Mouse (Mus musculus) liver, embryonic 15.5 days (tissue): ENCODE measurements at regions not wholly inside any gene's neighbourhood (a gene's known extent, or its start where the extent isn't known, plus 50 kb on each side); places are given as distances from the start of the nearest gene placed in this dataset.

ENCODE experiments used
- ATAC-seq: fragments of 200-750 bp; cut with Nextera tagmentation; 2 replicates; pipeline ENCODE4 v1.8.0; 2017; ENCODE audit warnings: moderate number of reproducible peaks, mild to moderate bottlenecking, moderate library complexity; ENCODE audit not compliant: insufficient read depth
- H3K27ac ChIP-seq: fragments of 300-500 bp; sonication (generic); replicated peaks from 2 replicates; pipeline ENCODE4 v1.5.1; 2015; ENCODE audit warnings: mild to moderate bottlenecking, inconsistent platforms
- H3K27me3 ChIP-seq: fragments of 300-500 bp; sonication (generic); 2 replicates; pipeline ENCODE4 v1.6.1; 2015; ENCODE audit warnings: mild to moderate bottlenecking, inconsistent platforms
- H3K36me3 ChIP-seq: fragments of 300-500 bp; sonication (generic); replicated peaks from 2 replicates; pipeline ENCODE4 v1.6.1; 2015; ENCODE audit warnings: moderate library complexity, mild to moderate bottlenecking, inconsistent platforms
- H3K4me1 ChIP-seq: fragments of 300-500 bp; sonication (generic); replicated peaks from 2 replicates; pipeline ENCODE4 v1.6.1; 2015; ENCODE audit warnings: inconsistent platforms
- H3K4me2 ChIP-seq: fragments of 300-500 bp; sonication (generic); 2 replicates; pipeline ENCODE4 v1.6.1; 2015; ENCODE audit warnings: moderate library complexity, mild to moderate bottlenecking, inconsistent platforms
- H3K4me3 ChIP-seq: fragments of 300-500 bp; sonication (generic); replicated peaks from 2 replicates; pipeline ENCODE4 v1.5.1; 2015; ENCODE audit warnings: mild to moderate bottlenecking, inconsistent platforms
- H3K9ac ChIP-seq: fragments of 300-500 bp; sonication (generic); 2 replicates; pipeline ENCODE4 v1.6.1; 2015; ENCODE audit warnings: moderate library complexity, mild to moderate bottlenecking, inconsistent platforms
- H3K9me3 ChIP-seq: fragments of 300-500 bp; sonication (generic); replicated peaks from 2 replicates; pipeline ENCODE4 v1.6.1; 2016; ENCODE audit warnings: inconsistent platforms
- WGBS: fragments of 180-500 bp; shearing (Covaris S2); methylation state at CpG from one replicate; pipeline ENCODE4 v1.1.7; 2015; ENCODE audit warnings: mixed read lengths; ENCODE audit not compliant: insufficient replicate concordance; 5-methylcytosine and 5-hydroxymethylcytosine counted together

GRCm38 (mm10) chr6:50808126-50808525, 153.9 kb upstream of the Npvf start:
- H3K36me3 ChIP-seq: no peaks in the 10 kb centered on the region
- 9% methylated on average over 4 of the region's 4 CpGs for WGBS
- ATAC-seq: no peak
- peaks cover 7% of the 10 kb centered on the region; the same call in 1 of the 2 replicates for H3K27me3 ChIP-seq
- no peak overlapping the region for H3K9ac ChIP-seq
- no peaks in the 10 kb centered on the region for H3K9me3 ChIP-seq
- no peaks in the 10 kb centered on the region for H3K4me1 ChIP-seq
- no peak overlapping the region for H3K4me3 ChIP-seq
- no peak overlapping the region for H3K4me2 ChIP-seq
- no peak overlapping the region for H3K27ac ChIP-seq

- Histone ChIP-seq H3K9me3 (no peaks in the 10 kb centered on the region), H3K9ac (no peak overlapping the region), H3K4me1 (no peaks in the 10 kb centered on the region), H3K4me2 (no peak overlapping the region), H3K4me3 (no peak overlapping the region), H3K36me3 (no peaks in the 10 kb centered on the region), H3K27ac (no peak overlapping the region), H3K27me3 (peaks cover 7% of the 10 kb centered on the region; the same call in 1 of the 2 replicates)
- 51% methylated on average over 24 of the region's 24 CpGs for WGBS
- no peak for ATAC-seq
These were observed 154.8 kb upstream of the Npvf start for GRCm38 (mm10) chr6:50808811-50809668.

GRCm38 (mm10) chr6:50809669-50809983, 155.4 kb upstream of the Npvf start:
- H3K4me3 ChIP-seq: no peak overlapping the region
- H3K27ac ChIP-seq: no peak overlapping the region
- no peaks in the 10 kb centered on the region for H3K36me3 ChIP-seq
- WGBS: 40% methylated on average over 4 of the region's 4 CpGs
- H3K4me1 ChIP-seq: no peaks in the 10 kb centered on the region
- no peak overlapping the region for H3K9ac ChIP-seq
- H3K4me2 ChIP-seq: no peak overlapping the region
- peaks cover 7% of the 10 kb centered on the region; the same call in 1 of the 2 replicates for H3K27me3 ChIP-seq
- H3K9me3 ChIP-seq: no peaks in the 10 kb centered on the region
- ATAC-seq: no peak

DNA sequence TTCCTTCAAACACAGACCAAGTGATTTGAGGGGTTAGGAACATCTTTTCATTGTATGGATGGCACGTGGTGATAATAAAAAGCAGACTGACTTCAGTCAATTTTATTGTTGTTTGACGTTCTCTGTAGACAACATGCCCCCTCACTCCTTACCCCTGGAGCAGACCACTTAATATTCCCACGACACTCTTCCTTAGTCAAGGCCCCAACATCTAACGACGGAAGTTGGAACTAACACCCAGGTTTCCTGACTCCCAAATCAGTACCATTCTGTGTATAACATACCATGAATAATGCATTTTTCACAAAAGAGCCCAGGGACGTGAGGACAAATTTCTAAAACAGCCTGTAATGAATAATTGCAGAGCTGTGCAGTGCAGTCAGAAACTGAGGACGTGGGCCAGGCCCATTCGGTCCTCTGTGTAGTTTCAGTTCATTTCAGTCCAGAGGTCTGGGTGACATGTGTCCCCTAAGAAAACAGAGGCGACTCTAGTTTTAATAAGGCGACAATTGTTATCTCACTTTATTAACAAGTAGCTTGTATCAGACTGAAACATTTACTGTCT, 160.8 kb upstream of the Npvf start:
- WGBS: 59% methylated on average over 10 of the region's 10 CpGs
- Histone ChIP-seq H3K4me1 (no peaks in the 10 kb centered on the region), H3K4me2 (no peak overlapping the region), H3K27ac (no peak overlapping the region), H3K36me3 (no peaks in the 10 kb centered on the region), H3K27me3 (no peaks in the 10 kb centered on the region), H3K9ac (no peak overlapping the region), H3K4me3 (no peak overlapping the region), H3K9me3 (no peaks in the 10 kb centered on the region)
- ATAC-seq: no peak

- 55% methylated on average over 8 of the region's 8 CpGs for WGBS
- no peak overlapping the region for H3K9ac ChIP-seq
- no peak overlapping the region for H3K4me3 ChIP-seq
- ATAC-seq: no peak
- no peaks in the 10 kb centered on the region for H3K9me3 ChIP-seq
- no peak overlapping the region for H3K27ac ChIP-seq
- no peak overlapping the region for H3K4me2 ChIP-seq
- peaks cover 4% of the 10 kb centered on the region for H3K27me3 ChIP-seq
- H3K4me1 ChIP-seq: no peaks in the 10 kb centered on the region
- H3K36me3 ChIP-seq: no peaks in the 10 kb centered on the region
These were observed 161.3 kb upstream of the Npvf start for GRCm38 (mm10) chr6:50815579-50815978.

- no peak overlapping the region for H3K9ac ChIP-seq
- 39% methylated on average over 10 of the region's 10 CpGs for WGBS
- no peaks in the 10 kb centered on the region for H3K36me3 ChIP-seq
- H3K4me2 ChIP-seq: no peak overlapping the region
- no peaks in the 10 kb centered on the region for H3K4me1 ChIP-seq
- H3K4me3 ChIP-seq: no peak overlapping the region
- H3K9me3 ChIP-seq: no peaks in the 10 kb centered on the region
- ATAC-seq: no peak
- no peak overlapping the region for H3K27ac ChIP-seq
- peaks cover 15% of the 10 kb centered on the region for H3K27me3 ChIP-seq
These were observed 163.2 kb upstream of the Npvf start for GRCm38 (mm10) chr6:50817430-50817829.

GRCm38 (mm10) chr6:50818433-50818832, 164.2 kb upstream of the Npvf start:
- H3K27me3 ChIP-seq: peaks cover 25% of the 10 kb centered on the region
- no peak overlapping the region for H3K4me2 ChIP-seq
- H3K4me3 ChIP-seq: no peak overlapping the region
- 68% methylated on average over 5 of the region's 5 CpGs for WGBS
- H3K27ac ChIP-seq: no peak overlapping the region
- H3K36me3 ChIP-seq: no peaks in the 10 kb centered on the region
- ATAC-seq: no peak
- 0 out of 2 replicates have a peak, but pooled peaks cover 2% of the 10 kb centered on the region for H3K4me1 ChIP-seq
- H3K9ac ChIP-seq: no peak overlapping the region
- H3K9me3 ChIP-seq: no peaks in the 10 kb centered on the region

DNA sequence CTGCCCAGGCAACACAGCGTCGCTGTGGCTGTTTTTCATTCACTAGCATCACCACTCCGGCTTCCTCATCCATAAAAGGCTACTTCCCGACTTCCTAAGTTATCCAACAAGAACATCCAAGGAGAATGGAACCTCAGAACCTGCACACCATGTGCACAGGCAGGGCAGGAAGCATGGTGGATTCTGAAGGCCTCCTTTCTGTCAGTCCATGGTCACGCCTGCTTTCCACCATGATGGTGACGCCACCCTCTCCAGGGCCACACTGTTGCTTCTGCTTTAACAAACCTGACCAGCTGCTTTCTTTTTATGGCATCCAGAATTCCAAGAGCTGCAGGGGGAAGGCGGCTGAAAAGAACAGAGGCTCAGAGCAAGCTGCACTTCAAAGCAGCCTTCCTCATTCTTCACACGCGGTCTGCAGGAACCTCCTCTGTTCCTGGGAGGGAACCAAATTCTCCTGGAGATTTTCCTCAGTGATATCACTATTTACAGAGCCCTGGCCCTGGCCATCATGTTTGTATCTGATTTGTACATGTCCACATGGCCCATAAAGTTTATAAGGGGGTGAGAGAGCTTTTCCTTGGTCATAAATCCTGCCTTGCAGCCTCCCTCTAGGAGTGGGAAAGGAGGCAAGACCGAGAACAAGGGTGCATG, 164.8 kb upstream of the Npvf start:
- no peak for ATAC-seq
- Histone ChIP-seq H3K4me2 (no peak overlapping the region), H3K4me1 (peaks cover 2% of the 10 kb centered on the region; the same call in 1 of the 2 replicates), H3K4me3 (no peak overlapping the region), H3K36me3 (no peaks in the 10 kb centered on the region), H3K27me3 (peaks cover 25% of the 10 kb centered on the region), H3K9me3 (no peaks in the 10 kb centered on the region), H3K27ac (no peak overlapping the region), H3K9ac (no peak overlapping the region)
- 49% methylated on average over 10 of the region's 10 CpGs for WGBS

GRCm38 (mm10) chr6:50821401-50822235, 167.4 kb upstream of the Npvf start:
- H3K27me3 ChIP-seq: peaks cover 25% of the 10 kb centered on the region
- H3K4me2 ChIP-seq: no peak overlapping the region
- no peaks in the 10 kb centered on the region for H3K36me3 ChIP-seq
- H3K9ac ChIP-seq: no peak overlapping the region
- 67% methylated on average over 12 of the region's 12 CpGs for WGBS
- no peak overlapping the region for H3K4me3 ChIP-seq
- H3K4me1 ChIP-seq: peaks cover 2% of the 10 kb centered on the region; the same call in 1 of the 2 replicates
- H3K9me3 ChIP-seq: no peaks in the 10 kb centered on the region
- no peak overlapping the region for H3K27ac ChIP-seq
- ATAC-seq: no peak

DNA sequence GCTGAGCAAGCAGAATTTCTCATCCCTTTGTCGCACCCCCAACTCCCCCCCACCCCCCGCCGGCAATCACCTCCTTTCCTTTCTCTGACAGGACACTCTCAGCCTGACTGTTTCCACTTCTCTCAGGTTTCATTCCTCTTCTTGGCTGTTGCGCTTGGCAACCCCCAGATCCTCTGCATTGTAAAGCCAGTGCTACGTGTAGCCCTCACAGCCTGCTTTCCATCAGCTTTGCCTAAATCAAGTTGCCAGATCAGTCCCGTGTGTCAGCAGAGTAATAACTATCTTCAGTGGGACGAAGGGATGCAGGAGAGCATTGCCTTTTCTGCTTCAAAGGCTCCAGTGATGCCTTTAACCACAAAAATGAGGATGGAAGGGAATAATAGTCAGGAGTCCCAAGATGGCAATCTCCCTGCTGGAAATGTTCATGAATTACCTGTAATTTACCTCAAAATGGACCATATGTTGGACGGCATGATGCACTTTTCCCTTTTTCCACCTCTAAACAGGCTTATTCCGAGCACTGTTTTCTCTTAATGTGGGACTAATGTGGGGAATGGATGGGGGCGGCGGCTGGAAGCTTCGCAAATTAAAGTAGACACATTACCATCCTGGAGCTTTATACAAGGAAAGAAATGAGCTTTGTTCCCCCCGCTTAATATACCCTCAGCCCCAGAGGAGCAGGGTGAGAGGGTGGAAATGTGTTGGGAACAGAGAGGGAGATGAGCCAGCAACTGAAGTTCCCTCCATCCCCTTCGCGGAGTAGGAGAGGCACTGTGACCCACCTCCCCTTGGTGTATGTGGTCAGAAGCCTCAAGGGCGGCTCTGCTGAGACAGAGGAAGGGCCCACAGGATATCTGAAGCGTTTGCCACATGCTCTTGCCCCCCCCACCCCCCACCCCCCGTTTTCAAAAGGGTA, 168.3 kb upstream of the Npvf start:
- Histone ChIP-seq H3K27ac (no peak overlapping the region), H3K4me3 (no peak overlapping the region), H3K4me2 (no peak overlapping the region), H3K27me3 (peaks cover 25% of the 10 kb centered on the region), H3K9me3 (no peaks in the 10 kb centered on the region), H3K9ac (no peak overlapping the region), H3K36me3 (no peaks in the 10 kb centered on the region), H3K4me1 (peaks cover 2% of the 10 kb centered on the region; the same call in 1 of the 2 replicates)
- ATAC-seq: no peak
- 40% methylated on average over 18 of the region's 18 CpGs for WGBS
